Mouse (Mus musculus): ENCODE measurements around the gene Rin1.
A peak's percentile ranks its signal among the peaks of the same experiment; 100 is the strongest.
"Not testable (repeated sequence)": the region's sequence is repeated elsewhere in the genome, so short reads cannot be mapped to it uniquely, and the experiment has no call there.

The Rin1 gene

DNA sequence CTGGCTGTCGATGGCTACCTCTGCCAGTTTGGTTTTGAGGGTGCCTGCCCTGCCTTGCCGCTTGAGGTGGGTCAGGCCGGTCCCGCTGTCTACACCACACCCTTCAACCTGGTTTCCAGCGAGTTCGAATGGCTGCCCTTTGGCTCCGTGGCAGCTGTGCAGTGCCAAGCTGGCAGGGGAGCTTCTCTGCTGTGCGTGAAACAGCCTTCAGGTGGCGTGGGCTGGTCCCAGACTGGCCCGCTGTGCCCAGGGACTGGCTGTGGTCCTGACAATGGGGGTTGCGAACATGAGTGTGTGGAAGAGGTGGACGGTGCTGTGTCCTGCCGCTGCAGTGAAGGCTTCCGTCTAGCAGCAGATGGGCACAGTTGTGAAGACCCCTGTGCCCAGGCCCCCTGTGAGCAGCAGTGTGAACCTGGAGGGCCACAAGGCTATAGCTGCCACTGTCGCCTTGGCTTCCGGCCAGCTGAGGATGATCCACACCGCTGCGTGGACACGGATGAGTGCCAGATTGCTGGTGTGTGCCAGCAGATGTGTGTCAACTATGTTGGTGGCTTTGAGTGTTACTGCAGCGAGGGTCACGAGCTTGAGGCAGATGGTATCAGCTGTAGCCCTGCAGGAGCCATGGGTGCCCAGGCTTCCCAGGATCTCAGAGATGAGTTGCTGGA is 18.4 kb downstream of the Rin1 start:
- no peak for DNase-seq (ENCODE audit: low read depth, low spot score)

DNA sequence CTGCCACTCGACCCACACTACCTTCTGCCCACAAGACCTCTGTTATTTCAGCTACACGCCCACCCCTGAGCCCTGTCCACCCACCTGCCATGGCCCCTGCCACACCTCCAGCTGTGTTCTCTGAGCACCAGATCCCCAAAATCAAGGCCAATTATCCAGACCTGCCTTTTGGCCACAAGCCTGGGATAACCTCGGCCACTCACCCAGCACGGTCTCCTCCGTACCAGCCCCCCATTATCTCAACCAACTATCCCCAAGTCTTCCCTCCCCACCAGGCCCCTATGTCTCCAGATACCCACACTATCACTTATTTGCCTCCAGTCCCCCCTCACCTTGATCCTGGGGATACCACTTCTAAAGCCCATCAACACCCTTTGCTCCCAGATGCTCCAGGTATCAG is 19.2 kb downstream of the Rin1 start:
- no peak for DNase-seq (ENCODE audit: low read depth, low spot score)

DNA sequence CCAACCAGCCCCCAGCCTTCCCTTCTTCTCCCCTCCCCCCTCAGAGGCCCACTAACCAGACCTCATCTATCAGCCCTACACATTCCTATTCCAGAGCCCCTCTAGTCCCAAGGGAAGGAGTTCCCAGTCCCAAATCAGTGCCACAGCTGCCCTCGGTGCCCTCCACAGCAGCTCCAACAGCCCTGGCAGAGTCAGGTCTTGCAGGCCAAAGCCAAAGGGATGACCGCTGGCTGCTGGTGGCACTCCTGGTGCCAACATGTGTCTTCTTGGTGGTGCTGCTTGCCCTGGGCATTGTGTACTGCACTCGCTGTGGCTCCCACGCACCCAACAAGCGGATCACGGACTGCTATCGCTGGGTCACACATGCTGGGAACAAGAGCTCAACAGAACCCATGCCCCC is 19.7 kb downstream of the Rin1 start:
- DNase-seq (ENCODE audit: low read depth, low spot score) = no peak

DNA sequence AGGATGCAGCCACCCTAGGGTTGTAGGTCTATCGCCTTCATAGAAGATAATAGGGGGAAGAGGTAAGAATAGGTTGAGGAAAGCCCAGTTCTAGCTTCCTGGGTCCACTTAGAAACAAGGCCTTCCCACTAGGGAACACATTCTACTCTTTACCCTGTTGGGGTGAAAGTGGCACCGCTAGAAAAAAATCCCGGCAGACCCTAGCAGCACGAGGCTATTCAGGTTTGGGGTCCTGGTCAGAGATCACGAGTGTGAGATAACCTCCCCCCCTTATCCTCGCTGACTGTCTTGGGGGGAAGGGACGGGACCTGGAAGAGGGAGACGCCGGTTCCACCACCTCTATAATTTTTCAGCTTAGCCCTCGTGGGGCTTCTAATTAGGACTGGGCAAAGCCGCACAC is 20.8 kb downstream of the Rin1 start:
- no peak for DNase-seq (ENCODE audit: low read depth, low spot score)

DNA sequence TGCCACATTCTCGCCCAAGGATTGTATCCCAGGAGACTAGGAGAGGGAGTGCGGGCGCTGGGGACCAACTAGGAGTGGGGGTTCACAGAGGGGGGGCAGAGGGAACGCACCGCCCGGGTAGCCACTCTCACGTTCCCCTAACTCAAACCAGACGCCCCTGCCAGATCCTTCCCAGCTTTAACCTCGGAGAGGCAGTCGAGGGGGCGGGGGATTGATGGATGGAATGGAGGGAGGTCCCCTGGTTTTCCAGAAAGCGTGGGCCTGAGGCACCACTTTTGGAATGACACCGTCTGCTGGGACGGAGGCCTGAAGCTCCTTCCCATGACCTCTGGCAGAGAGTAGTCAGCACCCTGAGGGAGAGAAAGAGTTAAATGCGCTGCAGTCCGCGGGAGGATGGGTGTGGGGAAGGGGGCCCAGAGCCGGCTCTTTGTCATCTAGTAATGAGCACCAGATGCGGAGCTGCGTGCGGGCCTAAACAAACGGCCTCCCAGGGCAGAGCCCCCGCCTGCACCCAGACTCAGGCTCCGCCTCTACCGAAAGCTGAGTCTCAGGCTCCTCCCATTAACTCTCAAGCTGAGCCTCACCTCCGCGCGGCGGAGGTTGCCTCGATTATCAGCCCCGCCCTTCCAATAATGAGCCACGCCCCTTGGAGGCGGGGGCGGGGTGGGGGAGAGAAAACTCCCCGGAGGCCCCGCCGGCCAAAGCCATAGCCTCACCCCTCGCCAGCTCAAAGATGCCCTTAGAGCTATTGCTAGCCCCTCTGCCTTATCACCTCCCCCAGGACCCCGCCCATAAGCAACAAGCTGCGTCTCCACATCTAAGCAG is 21.5 kb downstream of the Rin1 start:
- peak; percentile 85 for DNase-seq (ENCODE audit: low read depth, low spot score)

DNA sequence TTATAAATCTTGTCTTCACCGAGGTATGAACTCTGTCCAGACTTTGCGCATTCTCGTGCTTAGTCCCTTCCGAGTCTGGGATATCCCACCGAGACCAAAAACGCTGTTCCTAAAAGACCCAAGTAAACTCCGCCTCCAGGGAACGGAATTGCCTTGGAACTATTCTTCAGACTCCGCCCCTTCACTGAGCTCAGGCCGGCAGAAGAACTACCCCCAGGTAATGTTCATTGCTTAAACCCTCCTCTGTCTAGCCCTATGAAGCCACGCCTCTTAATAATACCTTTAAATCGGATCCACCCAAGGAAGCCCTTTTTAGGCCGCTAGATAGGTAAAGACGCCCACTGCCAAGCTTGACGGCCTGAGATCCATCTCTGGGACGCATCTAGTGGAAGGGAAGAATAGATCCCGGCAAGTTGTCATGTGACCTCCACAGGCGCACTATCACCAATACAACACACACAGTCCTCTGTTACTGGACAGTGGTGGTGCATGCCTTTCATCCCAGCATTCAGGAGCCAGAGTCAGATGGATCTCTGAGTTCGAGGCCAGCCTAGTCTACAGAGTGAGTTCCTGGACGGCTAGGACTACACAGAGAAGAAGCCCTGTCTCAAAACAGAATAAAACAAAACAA is 22.2 kb downstream of the Rin1 start:
- DNase-seq (ENCODE audit: low read depth, low spot score) = peak; percentile 37

DNA sequence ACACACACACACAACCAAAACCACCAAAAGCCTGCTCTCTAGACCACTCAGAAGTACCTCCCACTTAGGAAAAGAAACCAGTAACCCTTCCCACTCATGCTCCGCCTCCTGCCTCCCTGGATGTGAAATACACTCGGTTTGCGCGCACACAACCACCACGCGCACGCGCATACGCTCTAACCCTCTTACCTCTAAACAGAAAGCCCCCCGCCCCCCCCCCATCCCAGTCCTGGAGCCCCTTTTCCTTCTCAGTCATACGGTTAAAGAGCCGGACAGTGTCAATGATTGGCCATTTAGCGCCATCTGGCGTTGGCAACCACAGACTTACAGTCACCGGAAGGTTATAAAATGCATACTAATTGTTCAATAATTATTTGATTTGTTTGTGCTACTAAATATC is 22.7 kb downstream of the Rin1 start:
- DNase-seq (ENCODE audit: low read depth, low spot score) = peak; percentile 83

DNA sequence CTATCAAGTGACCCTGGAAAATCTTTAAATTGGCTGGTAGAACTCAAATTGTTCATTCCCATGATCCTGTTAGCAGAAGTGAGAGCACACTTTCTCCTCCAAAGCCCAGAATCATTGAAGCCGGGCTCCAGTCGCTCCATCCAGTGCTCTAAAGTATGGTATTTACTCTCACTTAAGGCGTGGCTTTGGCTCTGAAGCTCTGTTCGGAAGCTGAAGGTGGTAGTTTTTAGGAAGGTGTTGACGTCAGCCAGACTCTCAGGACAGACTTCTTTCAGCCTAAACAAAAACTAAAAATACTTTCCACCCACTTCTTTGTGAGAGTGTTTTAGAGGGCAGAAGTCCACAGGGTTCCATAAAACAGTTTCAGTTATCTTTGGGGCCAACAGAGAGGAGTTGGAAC is 23.2 kb downstream of the Rin1 start:
- no peak for DNase-seq (ENCODE audit: low read depth, low spot score)

DNA sequence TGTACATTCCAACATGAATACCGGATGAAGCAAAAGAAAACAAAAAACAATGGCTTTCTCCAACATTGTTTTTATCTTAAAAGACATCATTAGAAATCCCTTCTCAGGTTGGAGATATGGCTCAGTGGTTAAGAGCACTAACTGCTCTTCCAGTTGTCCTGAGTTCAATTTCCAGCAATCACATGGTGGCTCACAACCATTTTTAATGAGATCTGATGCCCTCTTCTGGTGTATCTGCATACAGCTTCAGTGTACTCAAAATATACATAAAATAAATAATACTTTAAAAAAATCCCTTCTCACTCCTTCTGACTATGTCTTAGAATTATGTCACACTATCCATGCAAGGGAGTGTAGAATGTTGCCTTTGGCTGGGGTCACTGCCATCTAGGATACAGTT is 29.0 kb downstream of the Rin1 start:
- DNase-seq (ENCODE audit: low read depth, low spot score) = no peak

DNA sequence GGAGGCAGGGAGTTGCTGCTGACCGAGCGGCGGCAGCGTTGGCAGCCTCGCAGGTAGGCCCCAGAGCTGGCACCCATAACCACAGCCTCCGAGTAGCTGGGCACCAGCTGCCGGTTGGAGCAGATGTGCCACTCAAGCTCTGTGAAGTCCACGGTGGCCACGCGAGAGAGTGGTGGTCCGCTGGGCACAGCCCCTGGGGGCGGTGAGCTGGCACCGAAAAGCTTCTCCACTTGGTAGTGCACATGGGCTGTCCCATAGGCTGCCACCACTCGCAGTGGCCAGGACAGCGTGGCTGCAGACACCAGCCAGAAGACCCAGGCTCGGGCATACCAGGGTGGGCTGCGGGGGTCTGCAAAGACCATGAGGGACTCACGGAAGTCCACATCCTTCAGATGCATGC is 31.7 kb downstream of the Rin1 start:
- no peak for DNase-seq (ENCODE audit: low read depth, low spot score)

DNA sequence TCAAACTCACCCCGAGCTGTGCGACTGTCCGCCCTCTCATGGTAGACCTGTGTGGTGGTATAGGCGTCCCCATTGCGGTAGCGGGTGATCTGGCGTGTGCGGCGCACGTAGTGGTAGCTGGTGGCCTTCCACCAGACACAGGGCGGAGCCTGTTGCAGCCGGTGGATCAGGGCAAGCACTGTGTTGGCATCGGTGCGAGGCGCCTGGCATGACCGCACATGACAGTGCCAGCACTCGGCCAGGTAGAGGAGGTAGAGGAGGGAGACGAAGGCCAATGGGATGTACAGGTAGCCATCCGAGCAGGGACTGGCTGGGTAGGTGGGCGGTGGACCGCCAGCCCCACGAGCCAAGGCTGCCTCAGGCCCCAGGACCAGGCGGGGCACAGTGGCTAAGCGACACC is 32.3 kb downstream of the Rin1 start:
- DNase-seq (ENCODE audit: low read depth, low spot score) = no peak

DNA sequence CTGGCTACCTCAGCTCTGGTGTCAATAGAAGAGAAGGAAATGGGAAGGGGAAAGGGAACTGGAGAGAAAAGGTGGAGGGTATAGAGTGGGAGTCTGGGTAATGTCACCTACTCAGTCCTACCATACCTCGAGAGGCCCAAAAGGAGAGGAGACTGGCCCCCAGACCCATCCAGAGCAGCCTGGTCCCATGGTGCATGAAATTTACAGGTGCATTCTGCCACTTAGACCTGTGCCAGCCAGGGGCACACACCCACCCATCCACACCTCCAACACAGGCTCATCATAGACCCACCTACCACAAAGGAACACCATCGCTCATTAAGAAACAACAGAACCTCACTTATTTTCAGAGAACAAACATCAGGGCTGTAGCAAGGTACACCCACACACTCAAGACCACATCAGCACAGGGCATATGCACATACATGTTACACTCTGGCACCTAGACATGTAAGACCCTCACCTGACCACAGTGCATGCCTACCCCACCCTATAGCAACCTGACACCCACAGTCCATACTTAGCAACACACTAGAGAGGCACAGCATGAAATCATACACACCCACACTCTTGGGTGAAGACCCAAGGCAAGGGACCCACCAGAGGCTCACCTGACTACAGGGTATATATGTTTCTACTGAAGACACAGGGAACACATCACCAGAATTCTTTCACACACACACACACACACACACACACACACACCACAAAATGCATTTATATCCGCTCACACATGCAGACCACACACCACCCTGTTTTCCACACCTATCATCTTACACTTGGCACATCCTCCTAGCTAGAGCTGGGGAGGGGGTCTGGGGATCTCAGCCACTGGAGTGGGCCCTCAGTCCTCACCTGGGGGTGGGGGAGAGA is 33.9 kb downstream of the Rin1 start:
- DNase-seq (ENCODE audit: low read depth, low spot score) = no peak

DNA sequence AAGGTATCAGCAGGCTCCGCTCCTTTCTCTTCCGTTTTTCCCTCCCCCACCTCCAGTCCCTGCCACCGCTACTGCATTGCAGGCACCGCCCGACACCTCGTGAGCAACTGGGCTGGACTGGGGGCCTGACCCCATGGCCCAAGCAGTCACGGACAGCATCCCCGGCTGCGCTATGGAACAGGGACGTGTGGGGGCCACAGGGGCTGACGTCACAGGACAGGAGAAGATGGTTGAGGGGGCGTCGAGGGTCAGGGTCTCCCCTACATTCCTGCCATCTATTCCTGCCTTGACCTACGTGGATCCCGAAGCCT is 34.5 kb downstream of the Rin1 start:
- DNase-seq (ENCODE audit: low read depth, low spot score) = no peak

DNA sequence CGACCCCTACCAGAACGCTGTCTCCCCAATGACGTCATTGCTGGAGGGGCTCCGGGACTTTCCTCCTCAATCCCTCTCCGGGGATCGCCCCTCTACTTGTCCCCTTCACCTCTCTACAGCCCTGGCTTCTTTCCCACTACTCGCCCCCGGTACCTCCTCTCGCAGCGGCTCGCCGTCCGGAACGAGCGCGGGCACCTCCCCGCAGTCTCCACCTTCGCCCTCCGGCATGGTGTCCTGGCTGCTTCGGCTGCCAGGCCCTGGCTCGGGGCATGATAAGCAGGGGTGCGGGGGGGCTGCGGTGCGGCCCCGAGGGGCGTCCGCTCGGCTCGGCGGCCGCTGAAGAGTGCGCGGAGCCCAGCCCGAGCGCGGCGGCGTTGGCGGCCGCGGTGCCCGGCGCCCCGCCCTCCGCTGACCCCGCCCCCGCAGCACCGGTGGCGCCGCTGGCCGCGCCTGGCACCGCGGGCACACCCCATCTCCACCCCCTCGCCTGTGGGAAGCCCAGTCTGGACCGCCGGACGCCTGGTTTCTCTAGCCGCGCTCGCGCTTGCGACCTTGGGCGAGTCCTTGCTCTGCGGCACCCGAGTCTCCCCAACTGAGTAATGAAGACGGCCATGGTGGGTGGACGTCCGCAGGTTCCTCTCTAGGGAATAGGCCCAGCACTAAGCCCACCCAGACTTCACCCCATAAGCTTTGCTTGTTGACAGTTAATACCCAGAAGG is 35.0 kb downstream of the Rin1 start, which contains the start of gene Tmem151a:
TSS of gene Tmem151a (minus strand) at position 387 of the 719 bp plus-strand sequence.
- DNase-seq (ENCODE audit: low read depth, low spot score) = peak; percentile 41

DNA sequence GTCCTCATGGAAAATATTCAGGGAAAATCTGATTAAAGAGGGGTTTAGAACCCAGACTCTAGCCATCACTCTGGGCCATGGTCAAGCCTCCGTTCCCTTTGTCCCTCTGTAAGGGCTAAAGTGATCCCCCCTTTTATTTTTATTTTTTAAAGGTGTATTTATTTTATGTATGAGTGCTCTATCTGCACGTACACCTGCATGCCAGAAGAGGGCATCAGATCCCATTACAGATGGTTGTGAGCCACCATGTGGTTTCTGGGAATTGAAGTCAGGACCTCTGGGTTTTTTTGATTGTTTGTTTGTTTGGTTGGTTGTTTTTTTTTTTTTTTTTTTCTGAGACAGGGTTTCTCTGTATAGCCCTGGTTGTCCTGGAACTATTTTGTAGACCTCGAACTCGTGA is 36.3 kb downstream of the Rin1 start:
- DNase-seq (ENCODE audit: low read depth, low spot score) = not testable (repeated sequence)

DNA sequence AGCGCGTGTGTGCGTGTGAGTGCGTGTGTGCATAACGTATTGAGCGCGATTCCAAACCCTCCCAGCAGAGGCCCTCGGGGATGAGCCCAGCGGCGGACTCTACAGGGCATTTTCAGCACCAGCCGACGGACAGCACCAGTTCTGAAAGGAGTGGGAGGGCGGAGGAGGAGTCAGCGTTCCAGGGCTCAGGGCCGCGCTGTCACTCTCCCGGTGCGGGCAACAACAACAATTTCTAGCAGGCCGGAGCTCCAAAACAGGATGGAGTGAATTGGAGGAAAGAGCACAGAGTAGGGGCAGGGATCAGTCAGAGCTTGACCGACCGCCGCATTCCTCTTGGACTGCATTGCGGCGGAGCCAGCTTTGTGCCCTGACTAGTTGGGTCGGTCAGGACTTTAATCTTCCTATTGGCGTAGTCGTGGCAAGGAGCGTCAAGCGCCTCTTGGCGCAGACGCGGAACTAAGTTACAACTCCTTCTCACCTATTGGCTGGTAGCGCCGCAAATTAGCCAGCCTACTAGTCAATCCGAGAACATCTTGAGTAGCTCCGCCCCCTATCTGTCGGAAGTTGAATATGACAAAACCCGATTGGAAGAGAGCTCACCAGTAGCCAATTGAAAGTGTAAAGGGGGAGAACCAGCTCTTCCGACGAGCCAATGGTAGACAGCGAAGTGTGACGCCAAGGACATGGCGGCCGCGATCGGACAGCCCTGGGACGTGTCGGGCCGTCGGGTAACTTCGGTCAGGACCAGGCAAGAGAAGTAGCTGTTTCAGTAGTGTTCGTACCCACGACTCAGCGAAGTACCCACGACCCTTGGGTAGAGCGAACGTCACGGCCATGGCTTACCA is 37.8 kb downstream of the Rin1 start, which contains the start of gene Yif1a:
TSS of gene Yif1a (plus strand) at position 655 of the 845 bp plus-strand sequence.
- DNase-seq (ENCODE audit: low read depth, low spot score) = peak; percentile 98

DNA sequence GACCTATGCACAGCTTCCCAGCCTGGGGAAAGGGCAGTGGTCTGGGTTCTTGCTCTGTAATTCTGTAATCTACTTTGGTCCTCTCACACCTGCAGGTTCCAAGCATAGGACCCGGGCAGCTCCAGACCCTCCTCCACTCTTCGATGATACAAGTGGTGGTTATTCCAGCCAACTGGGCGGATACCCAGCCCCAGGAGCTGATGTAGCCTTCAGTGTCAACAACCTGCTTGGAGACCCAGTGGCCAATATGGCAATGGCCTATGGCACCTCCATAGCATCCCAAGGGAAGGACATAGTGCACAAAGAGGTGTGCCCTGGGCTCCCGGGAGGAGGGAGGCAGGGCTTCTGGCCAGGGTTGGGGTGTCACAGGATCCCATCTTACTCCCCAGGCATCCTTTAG is 39.0 kb downstream of the Rin1 start:
- DNase-seq (ENCODE audit: low read depth, low spot score) = no peak

DNA sequence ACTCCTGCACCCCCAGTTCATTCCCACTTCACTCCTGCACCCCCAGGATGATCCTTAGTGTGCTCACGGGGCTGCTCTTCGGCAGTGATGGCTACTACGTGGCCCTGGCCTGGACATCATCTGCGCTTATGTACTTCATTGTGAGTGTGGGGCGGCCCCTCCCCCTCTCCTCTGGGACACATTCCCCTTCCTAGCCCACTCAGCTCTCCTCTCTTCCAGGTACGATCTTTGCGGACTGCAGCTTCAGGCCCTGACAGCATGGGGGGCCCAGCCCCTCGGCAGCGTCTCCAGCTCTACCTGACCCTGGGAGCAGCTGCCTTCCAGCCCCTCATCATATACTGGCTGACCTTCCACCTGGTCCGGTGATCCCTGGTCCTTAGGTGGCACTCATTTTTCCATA is 41.8 kb downstream of the Rin1 start:
- no peak for DNase-seq (ENCODE audit: low read depth, low spot score)

DNA sequence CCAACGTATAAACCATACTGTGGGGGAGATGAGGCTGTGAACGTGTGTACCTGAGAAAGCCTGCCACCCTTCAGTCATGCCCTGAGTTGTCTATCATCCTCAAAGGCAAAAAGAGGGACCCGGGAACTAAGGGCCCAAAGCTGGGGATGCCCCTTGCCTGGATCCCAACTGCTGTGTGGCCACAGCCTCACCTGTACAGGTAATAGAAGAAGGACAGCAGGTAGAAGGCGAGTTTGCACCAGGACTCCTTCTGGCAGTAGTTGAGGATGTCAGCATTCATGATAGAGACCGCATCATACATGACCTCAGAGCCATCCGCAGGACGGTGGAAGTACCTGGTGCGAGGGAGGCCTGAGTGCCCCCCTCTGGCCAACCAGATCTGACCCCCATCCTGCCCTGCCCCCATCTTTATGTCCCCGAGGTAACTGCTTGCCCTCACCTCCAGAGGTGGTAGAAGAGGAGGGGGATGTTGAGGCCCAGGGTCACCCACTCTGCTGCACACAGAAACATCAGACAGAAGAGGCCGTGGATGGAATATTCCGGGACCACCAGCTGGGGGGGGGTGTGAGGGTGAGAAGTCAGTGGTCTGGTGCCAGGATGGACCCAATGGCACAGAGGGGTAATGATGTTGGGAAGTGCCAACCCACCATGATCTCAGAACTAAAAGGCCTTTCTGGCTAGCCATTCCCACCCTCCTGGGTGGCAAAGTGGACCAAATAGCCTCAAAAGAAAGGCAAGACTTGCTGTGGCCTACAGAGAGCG is 43.4 kb downstream of the Rin1 start:
- no peak for DNase-seq (ENCODE audit: low read depth, low spot score)

DNA sequence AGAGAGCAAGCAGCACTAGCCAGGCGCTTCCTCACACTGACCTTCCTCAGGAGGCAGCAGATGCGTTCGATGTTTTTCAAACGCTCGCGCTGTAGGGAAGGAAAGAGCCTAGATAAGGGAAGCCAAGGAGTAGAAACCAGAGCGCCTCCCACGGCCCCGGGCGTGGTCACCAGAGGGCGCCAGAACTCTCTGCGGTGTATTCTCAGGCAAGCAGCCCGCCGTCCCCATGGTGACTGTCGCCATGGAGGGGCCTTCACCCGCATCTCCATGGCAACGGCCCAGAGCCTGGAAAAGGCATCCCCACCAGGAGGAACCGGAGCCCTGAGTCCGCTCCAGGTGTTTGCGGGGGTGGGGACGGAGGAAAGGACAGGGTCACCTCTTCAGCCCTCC is 44.0 kb downstream of the Rin1 start:
- DNase-seq (ENCODE audit: low read depth, low spot score) = peak; percentile 91
